Mouse (Mus musculus) kidney, adult 2 months (tissue): ENCODE results near the gene Rell1. TPM values are rescaled to one million over a fixed set of nuclear protein-coding genes. Genes with fewer than 3 reads are reported as not detected.
A peak's percentile ranks its signal among the peaks of the same experiment; 100 is the strongest.

Experiments used
- DNase-seq: peaks from one replicate; pipeline ENCODE4 v3.0.0; 2021
- H3K27ac ChIP-seq: fragments of 200-500 bp; 2 replicates; pipeline ENCODE4 v1.5.1; 2012; ENCODE audit warnings: low read depth, low read length, control low read depth, inconsistent platforms; ENCODE audit not compliant: insufficient read depth
- H3K27me3 ChIP-seq: fragments of 200-500 bp; replicated peaks from 2 replicates; pipeline ENCODE4 v1.6.1; 2012; ENCODE audit warnings: mild to moderate bottlenecking, moderate library complexity, low read length, inconsistent platforms; ENCODE audit not compliant: control insufficient read depth, insufficient read depth
- H3K36me3 ChIP-seq: fragments of 200-500 bp; 2 replicates; pipeline ENCODE4 v1.6.1; 2012; ENCODE audit warnings: mild to moderate bottlenecking, moderate library complexity, low read length, inconsistent platforms; ENCODE audit not compliant: control insufficient read depth, insufficient read depth
- H3K4me1 ChIP-seq: fragments of 200-500 bp; 2 replicates; pipeline ENCODE4 v1.6.1; 2011; ENCODE audit warnings: low read length; ENCODE audit not compliant: control insufficient read depth, insufficient read depth
- H3K4me3 ChIP-seq: fragments of 200-500 bp; 2 replicates; pipeline ENCODE4 v1.5.1; 2011; ENCODE audit warnings: mild to moderate bottlenecking, low read depth, low read length, control low read depth; ENCODE audit not compliant: insufficient read depth
- CTCF ChIP-seq: fragments of 200-500 bp; conservative IDR thresholded peaks from 2 replicates; pipeline ENCODE4 v1.5.1; 2011; ENCODE audit warnings: low read depth, mild to moderate bottlenecking, control low read depth, low read length, moderate library complexity, mixed read lengths; ENCODE audit not compliant: insufficient read depth, insufficient read length
- POLR2A ChIP-seq: fragments of 200-500 bp; IDR thresholded peaks from one replicate; pipeline ENCODE4 v1.6.1; 2011; ENCODE audit warnings: low read depth, low read length, control low read depth
- WGBS: fragments of 180-500 bp; shearing (Covaris S2); methylation state at CpG from one replicate; pipeline ENCODE4 v1.1.7; 2018; 5-methylcytosine and 5-hydroxymethylcytosine counted together
- polyA plus RNA-seq: library from polyadenylated mRNA; depleted of rRNA; stranded (reverse); fragments of >200 nt; gene quantifications from 2 replicates; pipeline ENCODE4 v1.2.3, GENCODE M21; 2012; rRNA removed

The Rell1 gene
- polyA plus RNA-seq, result 6.8 TPM in 2 replicates

GRCm38 (mm10) chr5:63968443-63969415 is at the start of gene Rell1:
Rell1 (minus strand) TSS chr5:63968897.
- peak within 1 kb of the TSS; percentile 97 for H3K4me3 ChIP-seq
- H3K27me3 ChIP-seq, result no peaks in the 10 kb centered on the region
- peaks cover 8% of the 10 kb centered on the region; the same call in 1 of the 2 replicates for H3K4me1 ChIP-seq
- peak within 1 kb of the TSS; percentile 74 for H3K27ac ChIP-seq
- under 1% methylated on average over 85 of the region's 85 CpGs for WGBS
- peak; percentile 99 for DNase-seq
- no peaks in the 10 kb centered on the region for H3K36me3 ChIP-seq
- TF ChIP-seq CTCF, result no peak
- no peak for TF ChIP-seq POLR2A

GRCm38 (mm10) chr5:64012596-64013366 is 44.1 kb upstream of the Rell1 start:
- no peak for DNase-seq
- no peak overlapping the region for H3K4me3 ChIP-seq
- no peak for TF ChIP-seq POLR2A
- TF ChIP-seq CTCF, result no peak
- no peak overlapping the region for H3K27ac ChIP-seq
- no peaks in the 10 kb centered on the region for H3K4me1 ChIP-seq
- no peaks in the 10 kb centered on the region for H3K27me3 ChIP-seq
- 88% methylated on average over 13 of the region's 13 CpGs for WGBS
- H3K36me3 ChIP-seq, result no peaks in the 10 kb centered on the region

- H3K27me3 ChIP-seq, result no peaks in the 10 kb centered on the region
- H3K4me3 ChIP-seq, result no peak overlapping the region
- no peaks in the 10 kb centered on the region for H3K36me3 ChIP-seq
- no peaks in the 10 kb centered on the region for H3K4me1 ChIP-seq
- no peak overlapping the region for H3K27ac ChIP-seq
- 87% methylated on average over 4 of the region's 4 CpGs for WGBS
- TF ChIP-seq POLR2A, result no peak
- no peak for TF ChIP-seq CTCF
- no peak for DNase-seq
These were observed 37.9 kb upstream of the Rell1 start for GRCm38 (mm10) chr5:64006548-64006947.

GRCm38 (mm10) chr5:64003302-64003701 is 34.6 kb upstream of the Rell1 start:
- Histone ChIP-seq H3K27me3 (no peaks in the 10 kb centered on the region), H3K36me3 (no peaks in the 10 kb centered on the region), H3K4me1 (no peaks in the 10 kb centered on the region), H3K27ac (no peak overlapping the region), H3K4me3 (no peak overlapping the region)
- TF ChIP-seq POLR2A (no peak), CTCF (no peak)
- WGBS, result 81% methylated on average over 8 of the region's 8 CpGs
- DNase-seq, result no peak

DNA sequence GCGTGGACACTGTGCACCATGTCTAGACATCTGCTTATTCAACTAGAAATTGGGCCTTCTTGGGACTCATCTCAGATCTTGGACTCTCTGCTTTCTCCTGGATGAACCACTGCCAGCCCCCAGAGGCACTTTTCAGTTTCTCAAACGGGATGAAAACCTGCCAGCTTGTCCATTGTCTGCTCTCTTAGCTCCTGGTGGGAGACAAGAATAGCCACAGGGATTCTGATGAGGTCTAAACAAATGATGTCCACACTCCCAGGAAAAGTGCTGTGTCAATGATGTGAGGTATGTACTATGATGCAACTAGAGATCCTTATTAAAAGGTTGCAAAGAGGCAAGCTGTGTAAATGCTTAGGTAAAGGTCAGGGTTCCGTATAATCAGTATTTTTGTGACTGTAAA is 25.2 kb upstream of the Rell1 start:
- Histone ChIP-seq H3K27me3 (no peaks in the 10 kb centered on the region), H3K36me3 (no peaks in the 10 kb centered on the region), H3K27ac (no peak overlapping the region), H3K4me3 (no peak overlapping the region), H3K4me1 (no peaks in the 10 kb centered on the region)
- TF ChIP-seq CTCF, result no peak
- DNase-seq, result no peak
- WGBS, result 75% methylated on average over 3 of the region's 3 CpGs

- DNase-seq, result no peak
- no peak overlapping the region for H3K27ac ChIP-seq
- no peak for TF ChIP-seq POLR2A
- no peak for TF ChIP-seq CTCF
- H3K4me3 ChIP-seq, result no peak overlapping the region
- 88% methylated on average over 3 of the region's 3 CpGs for WGBS
- no peaks in the 10 kb centered on the region for H3K36me3 ChIP-seq
- H3K27me3 ChIP-seq, result no peaks in the 10 kb centered on the region
- no peaks in the 10 kb centered on the region for H3K4me1 ChIP-seq
These were observed 22.0 kb upstream of the Rell1 start for GRCm38 (mm10) chr5:63990675-63991074.

- DNase-seq, result no peak
- Histone ChIP-seq H3K27me3 (no peaks in the 10 kb centered on the region), H3K4me3 (no peak overlapping the region), H3K27ac (no peak overlapping the region), H3K4me1 (no peaks in the 10 kb centered on the region), H3K36me3 (no peaks in the 10 kb centered on the region)
- WGBS, result 89% methylated on average over 6 of the region's 6 CpGs
- TF ChIP-seq CTCF, result no peak
- TF ChIP-seq POLR2A, result no peak
These were observed 17.6 kb upstream of the Rell1 start for GRCm38 (mm10) chr5:63986337-63986736.
